Mouse (Mus musculus) midbrain, postnatal 0 days (tissue): ENCODE measurements around the gene Ucp2. TPM values are rescaled to one million over a fixed set of nuclear protein-coding genes. Genes with fewer than 3 reads are reported as not detected.
A peak's percentile ranks its signal among the peaks of the same experiment; 100 is the strongest.

Experiments used
- ATAC-seq: fragments of 200-750 bp; cut with Nextera tagmentation; 2 replicates; pipeline ENCODE4 v1.8.0; 2017; ENCODE audit warnings: moderate number of reproducible peaks, mild to moderate bottlenecking, moderate TSS enrichment, moderate library complexity; ENCODE audit not compliant: low FRiP score
- DNase-seq: peaks from one replicate; pipeline ENCODE4 v3.0.0-alpha.2; 2015; ENCODE audit warnings: low spot score
- H3K27ac ChIP-seq: fragments of 300-500 bp; sonication (generic); 2 replicates; pipeline ENCODE4 v1.5.1; 2014; ENCODE audit warnings: low read depth, mild to moderate bottlenecking, low read length, mixed read lengths
- H3K27me3 ChIP-seq: fragments of 300-500 bp; sonication (generic); 2 replicates; pipeline ENCODE4 v1.6.1; 2014; ENCODE audit warnings: low read length, control low read depth, mixed read lengths; ENCODE audit not compliant: insufficient read depth
- H3K36me3 ChIP-seq: fragments of 300-500 bp; sonication (generic); 2 replicates; pipeline ENCODE4 v1.6.1; 2014; ENCODE audit warnings: low read length, control low read depth, mixed read lengths; ENCODE audit not compliant: insufficient read depth
- H3K4me1 ChIP-seq: fragments of 300-500 bp; sonication (generic); 2 replicates; pipeline ENCODE4 v1.6.1; 2014; ENCODE audit warnings: mild to moderate bottlenecking, control low read depth, antibody characterized with exemption, low read length, mixed read lengths; ENCODE audit not compliant: insufficient read depth
- H3K4me2 ChIP-seq: fragments of 300-500 bp; sonication (generic); 2 replicates; pipeline ENCODE4 v1.6.1; 2014; ENCODE audit warnings: low read depth, mild to moderate bottlenecking, low read length, mixed read lengths; ENCODE audit not compliant: poor library complexity, severe bottlenecking
- H3K4me3 ChIP-seq: fragments of 300-500 bp; sonication (generic); 2 replicates; pipeline ENCODE4 v1.5.1; 2014; ENCODE audit warnings: low read depth, mild to moderate bottlenecking, low read length, moderate library complexity
- H3K9ac ChIP-seq: fragments of 300-500 bp; sonication (generic); replicated peaks from 2 replicates; pipeline ENCODE4 v1.6.1; 2014; ENCODE audit warnings: mild to moderate bottlenecking, low read length, moderate library complexity, mixed read lengths; ENCODE audit not compliant: poor library complexity, severe bottlenecking
- H3K9me3 ChIP-seq: fragments of 300-500 bp; sonication (generic); 2 replicates; pipeline ENCODE4 v1.6.1; 2016; ENCODE audit warnings: low read length, control low read depth
- CTCF ChIP-seq: IDR thresholded peaks from 2 replicates; pipeline ENCODE4 v1.5.1; 2016; ENCODE audit warnings: antibody characterized with exemption, mild to moderate bottlenecking
- WGBS: fragments of 180-500 bp; shearing (Covaris S2); extraction: QIAGEN DNeasy Blood & Tissue Kit; methylation state at CpG from one replicate; pipeline ENCODE4 v1.1.7; 2014; 5-methylcytosine and 5-hydroxymethylcytosine counted together
- polyA plus RNA-seq: library from polyadenylated mRNA; unstranded; fragments of >200 nt; fragmentation: Nextera tagmentation; extraction: Ambion mirVana; gene quantifications from 2 replicates; pipeline ENCODE4 v1.2.1, GENCODE M21; 2015
- total RNA-seq: library from RNA; depleted of rRNA; stranded (reverse); fragments of >200 nt; gene quantifications from 2 replicates; pipeline ENCODE4 v1.2.3, GENCODE M21; 2014

The Ucp2 gene
- total and polyA plus RNA-seq, 2 experiments from 2014 or later: 99.9 to 118 TPM

DNA sequence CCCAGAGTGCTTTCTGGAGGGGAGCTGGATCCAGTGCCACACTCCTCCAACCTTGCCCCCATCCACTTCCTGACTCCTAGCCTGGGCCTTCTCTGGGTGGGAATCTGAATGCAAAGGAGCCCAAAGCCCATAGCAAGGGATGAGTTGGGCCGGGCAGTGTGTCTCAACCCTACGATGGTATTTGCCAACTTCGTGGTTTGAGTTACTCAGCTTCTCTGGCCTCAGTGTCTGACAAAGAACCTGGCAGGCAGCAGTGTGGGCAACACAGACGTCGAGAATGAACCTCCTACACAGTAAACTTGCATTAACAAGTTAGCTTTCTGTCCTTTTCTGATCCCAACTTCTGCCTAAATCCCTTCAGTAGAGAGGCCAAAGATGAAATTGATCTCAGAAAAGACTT, 8.6 kb upstream of the Ucp2 start:
- no peak overlapping the region for H3K9ac ChIP-seq
- no peak overlapping the region for H3K4me3 ChIP-seq
- H3K9me3 ChIP-seq: no peaks in the 10 kb centered on the region
- H3K4me1 ChIP-seq: no peaks in the 10 kb centered on the region
- H3K27ac ChIP-seq: no peak overlapping the region
- no peak for DNase-seq
- no peak for ATAC-seq
- no peaks in the 10 kb centered on the region for H3K27me3 ChIP-seq
- 84% methylated on average over 5 of the region's 5 CpGs for WGBS
- H3K36me3 ChIP-seq: no peaks in the 10 kb centered on the region
- TF ChIP-seq CTCF: no peak
- no peak overlapping the region for H3K4me2 ChIP-seq

DNA sequence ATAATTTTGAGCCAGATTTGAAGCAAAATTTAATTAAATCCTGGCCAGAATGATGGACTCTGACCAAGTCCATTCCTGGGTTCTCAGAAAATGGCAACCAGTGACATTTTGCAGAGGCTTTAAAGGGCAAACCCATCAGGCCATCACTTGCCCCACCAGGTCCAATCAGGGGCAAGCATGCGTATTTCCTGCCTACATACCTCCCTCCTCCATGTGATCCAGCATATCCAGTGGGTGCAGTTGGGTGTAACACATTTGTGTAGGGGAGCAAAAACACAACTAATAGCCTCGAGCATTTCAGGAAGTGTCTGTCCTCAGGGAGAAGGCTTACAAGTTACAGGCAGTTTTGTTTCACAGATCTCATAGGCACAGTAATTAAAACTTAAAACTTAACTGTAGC, 5.8 kb upstream of the Ucp2 start:
- 73% methylated on average over 2 of the region's 2 CpGs for WGBS
- Histone ChIP-seq H3K9me3 (no peaks in the 10 kb centered on the region), H3K4me1 (no peaks in the 10 kb centered on the region), H3K4me3 (no peak overlapping the region), H3K36me3 (no peaks in the 10 kb centered on the region), H3K27ac (no peak overlapping the region), H3K9ac (no peak overlapping the region), H3K4me2 (no peak overlapping the region), H3K27me3 (no peaks in the 10 kb centered on the region)
- ATAC-seq: no peak
- TF ChIP-seq CTCF: no peak
- no peak for DNase-seq

DNA sequence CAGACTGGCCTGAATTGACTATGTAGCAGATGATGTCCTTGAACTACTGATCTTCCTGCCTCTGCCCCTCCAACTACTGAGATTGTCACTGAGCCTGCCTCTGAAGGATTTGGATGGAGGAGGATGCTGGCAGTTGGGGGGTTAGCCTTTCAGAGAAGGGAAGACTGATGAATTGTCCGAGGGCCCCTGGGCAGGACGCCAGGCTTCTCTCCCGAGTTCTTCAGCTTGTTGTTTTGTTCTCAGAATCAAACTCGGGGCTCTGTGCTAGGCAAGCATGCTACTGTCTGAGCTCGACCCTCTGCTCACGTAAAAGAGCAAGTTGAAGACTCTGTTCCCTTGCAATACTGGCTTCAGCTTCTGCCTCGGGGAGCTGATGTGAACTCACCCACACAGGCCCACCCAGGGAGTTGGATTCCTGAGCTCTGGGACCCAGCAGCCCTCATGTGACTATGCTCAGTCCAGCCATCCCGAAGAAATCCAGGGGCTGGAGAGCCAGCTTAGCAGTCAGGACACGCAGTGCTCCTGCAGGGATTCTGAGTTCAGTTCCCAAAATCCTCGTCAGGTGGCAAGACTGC, 4.6 kb upstream of the Ucp2 start:
- WGBS: 28% methylated on average over 10 of the region's 10 CpGs
- DNase-seq: peak; percentile 68
- Histone ChIP-seq H3K27ac (no peak overlapping the region), H3K4me3 (no peak overlapping the region), H3K27me3 (no peaks in the 10 kb centered on the region), H3K9me3 (no peaks in the 10 kb centered on the region), H3K4me2 (no peak overlapping the region), H3K9ac (no peak overlapping the region), H3K4me1 (0 out of 2 replicates have a peak, but pooled peaks cover 3% of the 10 kb centered on the region), H3K36me3 (no peaks in the 10 kb centered on the region)
- no peak for TF ChIP-seq CTCF
- ATAC-seq: peak; percentile 39

DNA sequence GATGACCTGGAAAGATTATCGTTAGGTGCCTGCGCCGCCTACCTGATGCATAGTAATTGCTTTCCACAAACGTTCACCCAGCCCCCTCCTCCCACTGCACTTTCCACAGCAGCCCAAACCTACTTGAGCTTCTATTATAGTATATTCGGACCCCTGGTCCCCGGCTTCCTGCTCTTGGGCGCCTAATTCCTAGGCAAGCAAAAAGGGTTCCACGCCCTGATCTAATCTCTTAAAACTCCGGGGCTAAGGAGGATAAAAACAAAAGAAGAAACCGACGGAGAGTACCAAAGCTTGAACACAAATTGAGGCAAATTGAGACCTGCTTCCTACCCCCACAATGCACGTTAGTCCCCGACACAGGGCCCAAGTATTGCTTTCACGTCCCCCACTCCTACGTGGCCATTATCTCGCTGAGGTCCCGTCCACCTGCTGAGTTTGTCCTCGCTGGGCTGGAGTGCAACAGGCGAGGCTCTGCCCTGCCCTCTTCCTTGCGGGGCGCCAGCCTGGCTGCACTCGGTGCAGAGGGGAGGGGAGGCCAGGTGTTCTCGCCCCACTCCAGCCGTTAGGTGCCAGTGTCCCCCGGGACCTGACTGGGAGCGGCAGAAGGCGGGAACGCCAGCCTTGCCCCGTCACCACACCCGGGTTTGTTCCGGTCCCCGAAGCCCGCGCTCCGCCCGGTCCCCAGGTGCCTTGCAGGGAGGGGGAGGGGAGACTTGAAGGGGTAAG, 583 bp upstream of the Ucp2 start:
- Histone ChIP-seq H3K27me3 (no peaks in the 10 kb centered on the region), H3K4me3 (peak overlapping the region; percentile 34), H3K36me3 (no peaks in the 10 kb centered on the region), H3K4me1 (peaks cover 12% of the 10 kb centered on the region; the same call in 1 of the 2 replicates), H3K27ac (0 out of 2 replicates have a peak overlapping the region, but pooled peaks have one; percentile 13), H3K9me3 (no peaks in the 10 kb centered on the region), H3K4me2 (peak overlapping the region; percentile 58), H3K9ac (peak overlapping the region; percentile 37; the same call in 1 of the 2 replicates)
- ATAC-seq (no peak), DNase-seq (no peak)
- 7% methylated on average over 31 of the region's 36 CpGs for WGBS
- TF ChIP-seq CTCF: no peak

DNA sequence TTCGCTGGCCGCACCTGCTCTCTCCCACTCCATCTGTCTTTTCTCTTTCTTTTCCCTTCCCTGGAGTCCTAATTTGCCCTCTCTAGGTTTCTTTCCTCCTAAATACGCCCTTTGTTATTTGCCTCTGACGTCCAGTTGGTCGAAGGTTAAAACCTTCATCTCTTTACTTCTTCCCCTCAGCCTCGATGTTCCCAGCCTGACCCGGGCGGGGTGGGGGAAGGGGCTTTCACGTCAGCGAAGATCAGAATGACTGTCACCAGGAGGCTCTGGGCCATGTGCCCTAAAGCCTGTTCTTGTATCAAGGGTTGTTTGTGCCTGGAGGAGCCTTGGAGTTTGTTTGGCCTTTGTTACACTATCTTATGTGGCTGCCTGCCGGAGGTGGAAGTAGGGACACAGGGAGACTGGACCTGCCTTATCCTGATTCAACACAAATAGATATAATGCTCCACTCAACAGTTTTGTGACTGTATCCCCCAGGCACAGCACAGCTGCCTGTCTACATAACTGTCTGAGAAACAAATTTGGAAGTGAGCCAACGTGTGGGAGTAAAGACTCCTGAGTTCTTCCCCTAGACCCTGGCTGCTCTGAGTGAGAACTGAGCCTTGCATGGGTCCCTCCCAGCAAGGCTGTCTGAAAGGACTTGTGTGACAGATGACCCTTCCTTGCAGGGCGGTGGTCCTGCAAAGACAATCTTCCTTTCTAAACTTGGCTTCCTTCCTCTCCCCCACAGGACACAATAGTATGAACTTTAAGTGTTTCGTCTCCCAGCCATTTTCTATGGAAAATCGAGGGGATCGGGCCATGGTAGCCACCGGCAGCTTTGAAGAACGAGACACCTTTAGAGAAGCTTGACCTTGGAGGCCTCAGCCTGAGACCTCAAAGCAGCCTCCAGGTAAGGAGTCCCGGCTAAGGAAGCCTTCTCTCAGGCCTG, 612 bp downstream of the Ucp2 start:
- 0 out of 2 replicates have a peak, but pooled peaks cover 3% of the 10 kb centered on the region for H3K36me3 ChIP-seq
- no peak for TF ChIP-seq CTCF
- H3K4me2 ChIP-seq: peak overlapping the region; percentile 58
- no peaks in the 10 kb centered on the region for H3K27me3 ChIP-seq
- peak overlapping the region; percentile 34 for H3K4me3 ChIP-seq
- H3K27ac ChIP-seq: peak overlapping the region; percentile 18; the same call in 1 of the 2 replicates
- 40% methylated on average over 19 of the region's 19 CpGs for WGBS
- no peaks in the 10 kb centered on the region for H3K9me3 ChIP-seq
- peaks cover 12% of the 10 kb centered on the region; the same call in 1 of the 2 replicates for H3K4me1 ChIP-seq
- ATAC-seq: no peak
- no peak overlapping the region for H3K9ac ChIP-seq
- peak; percentile 71 for DNase-seq
